Mouse (Mus musculus) left cerebral cortex, adult 18-20 months (tissue): ENCODE measurements around the gene Magi2. TPM values are rescaled to one million over a fixed set of nuclear protein-coding genes. Genes with fewer than 3 reads are reported as not detected.
"Not testable (repeated sequence)": the region's sequence is repeated elsewhere in the genome, so short reads cannot be mapped to it uniquely, and the experiment has no call there.

Experiments
- DNase-seq, 2 experiments: peaks; one replicate each; pipeline ENCODE4 v3.0.0; 2021 to 2022; ENCODE audit warnings: low spot score in 2 of 2, mixed read lengths in 1 of 2
- total RNA-seq, 2 experiments: library from RNA; stranded (reverse); gene quantifications; 2 replicates each; pipeline ENCODE4 v1.2.3; 2021

Magi2 gene
- total RNA-seq, 2 experiments from 2014 or later = 125 to 134 TPM

- no peak for DNase-seq
These were observed 1457.3 kb downstream of the Magi2 start for GRCm38 (mm10) chr5:20684112-20684511.

- DNase-seq = no peak
These were observed 1465.4 kb downstream of the Magi2 start for GRCm38 (mm10) chr5:20692230-20692629.

GRCm38 (mm10) chr5:20699116-20699515 is 1472.3 kb downstream of the Magi2 start:
- no peak for DNase-seq

GRCm38 (mm10) chr5:20701483-20702421 is 1474.9 kb downstream of the Magi2 start:
- DNase-seq = peak; percentile 86 to 92

GRCm38 (mm10) chr5:20702480-20703303 is 1475.9 kb downstream of the Magi2 start:
- peak; percentile 42 to 67 for DNase-seq

GRCm38 (mm10) chr5:20703304-20703700 is 1476.5 kb downstream of the Magi2 start:
- DNase-seq = no peak

- DNase-seq = no peak
These were observed 1477.2 kb downstream of the Magi2 start for GRCm38 (mm10) chr5:20703971-20704575.

- DNase-seq = no peak
These were observed 1478.0 kb downstream of the Magi2 start for GRCm38 (mm10) chr5:20704886-20705285.

- DNase-seq = not testable (repeated sequence)
These were observed 1479.8 kb downstream of the Magi2 start for GRCm38 (mm10) chr5:20706322-20707282.

GRCm38 (mm10) chr5:20710845-20711244 is 1484.0 kb downstream of the Magi2 start:
- DNase-seq = not testable (repeated sequence)

GRCm38 (mm10) chr5:20714619-20715018 is 1487.8 kb downstream of the Magi2 start:
- DNase-seq = not testable (repeated sequence)

GRCm38 (mm10) chr5:20715980-20716379 is 1489.1 kb downstream of the Magi2 start:
- not testable (repeated sequence) for DNase-seq

GRCm38 (mm10) chr5:20720201-20720900 is 1493.5 kb downstream of the Magi2 start:
- no peak for DNase-seq

GRCm38 (mm10) chr5:20723226-20723625 is 1496.4 kb downstream of the Magi2 start:
- DNase-seq = not testable (repeated sequence)

GRCm38 (mm10) chr5:20738795-20739194 is 1512.0 kb downstream of the Magi2 start:
- DNase-seq = no peak

GRCm38 (mm10) chr5:20741193-20741592 is 1514.4 kb downstream of the Magi2 start:
- no peak for DNase-seq

- no peak for DNase-seq
These were observed 1515.1 kb downstream of the Magi2 start for GRCm38 (mm10) chr5:20741936-20742335.

- DNase-seq = no peak
These were observed 1521.3 kb downstream of the Magi2 start for GRCm38 (mm10) chr5:20748142-20748541.

GRCm38 (mm10) chr5:20748856-20749255 is 1522.0 kb downstream of the Magi2 start:
- no peak for DNase-seq

- DNase-seq = no peak
These were observed 1522.7 kb downstream of the Magi2 start for GRCm38 (mm10) chr5:20749535-20749934.
